Mouse (Mus musculus) right cerebral cortex, postnatal 14 days (tissue): ENCODE data around the gene Ctdspl.
A peak's percentile ranks its signal among the peaks of the same experiment; 100 is the strongest.

Experiments used
- DNase-seq: peaks from one replicate; pipeline ENCODE4 v3.0.0; 2022

The Ctdspl gene

DNA sequence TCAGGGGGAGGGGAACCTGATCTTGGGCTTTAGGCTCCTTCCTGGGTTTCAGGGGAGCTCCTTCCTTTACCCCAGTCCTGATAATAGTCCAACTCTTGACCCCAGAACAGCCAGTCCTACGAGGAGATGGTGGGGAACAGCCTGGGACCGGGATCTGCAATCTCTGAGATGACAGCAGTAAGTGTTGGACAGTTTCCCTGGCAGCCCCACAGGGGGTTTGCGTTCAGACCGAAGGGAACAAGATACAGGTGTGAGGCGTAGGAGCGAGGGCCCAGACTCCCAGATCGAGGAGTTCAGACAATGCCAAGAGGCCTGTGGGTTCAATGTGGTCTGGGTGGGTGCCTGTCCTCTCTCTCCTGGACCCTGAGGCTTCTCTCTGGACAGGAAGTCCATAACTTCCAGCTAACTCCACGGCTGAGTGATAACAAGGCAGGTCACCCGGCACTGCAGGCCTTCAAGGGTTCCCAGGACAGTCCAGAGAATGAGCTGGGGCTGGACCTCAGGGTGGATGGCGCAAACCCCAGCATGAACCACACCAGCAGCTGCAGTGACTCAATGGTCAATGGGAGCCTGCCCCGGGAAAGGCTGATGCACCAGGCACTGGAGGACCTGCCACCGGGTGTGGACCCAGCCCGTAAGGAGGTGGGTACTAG, 144.0 kb downstream of the Ctdspl start:
- no peak for DNase-seq

DNA sequence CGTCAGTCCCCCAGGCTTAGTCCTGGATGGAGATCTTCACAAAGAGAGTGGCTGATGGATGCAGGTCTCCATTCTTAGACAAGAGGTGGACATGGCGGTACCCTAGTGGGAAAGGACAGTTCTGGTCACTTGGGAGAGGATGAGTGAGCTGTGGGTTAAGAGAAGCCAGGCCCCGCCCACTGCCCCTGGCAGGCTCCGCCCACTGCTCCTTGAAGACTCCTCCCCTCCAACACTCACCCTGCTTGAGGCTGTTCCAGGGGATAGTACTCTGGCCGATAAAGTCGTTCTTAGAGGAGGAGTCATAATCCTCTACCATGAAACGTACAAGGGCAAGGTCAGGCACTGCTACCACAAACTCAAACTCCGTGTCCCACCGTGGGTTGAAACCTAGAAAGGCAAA, 145.5 kb downstream of the Ctdspl start:
- no peak for DNase-seq

DNA sequence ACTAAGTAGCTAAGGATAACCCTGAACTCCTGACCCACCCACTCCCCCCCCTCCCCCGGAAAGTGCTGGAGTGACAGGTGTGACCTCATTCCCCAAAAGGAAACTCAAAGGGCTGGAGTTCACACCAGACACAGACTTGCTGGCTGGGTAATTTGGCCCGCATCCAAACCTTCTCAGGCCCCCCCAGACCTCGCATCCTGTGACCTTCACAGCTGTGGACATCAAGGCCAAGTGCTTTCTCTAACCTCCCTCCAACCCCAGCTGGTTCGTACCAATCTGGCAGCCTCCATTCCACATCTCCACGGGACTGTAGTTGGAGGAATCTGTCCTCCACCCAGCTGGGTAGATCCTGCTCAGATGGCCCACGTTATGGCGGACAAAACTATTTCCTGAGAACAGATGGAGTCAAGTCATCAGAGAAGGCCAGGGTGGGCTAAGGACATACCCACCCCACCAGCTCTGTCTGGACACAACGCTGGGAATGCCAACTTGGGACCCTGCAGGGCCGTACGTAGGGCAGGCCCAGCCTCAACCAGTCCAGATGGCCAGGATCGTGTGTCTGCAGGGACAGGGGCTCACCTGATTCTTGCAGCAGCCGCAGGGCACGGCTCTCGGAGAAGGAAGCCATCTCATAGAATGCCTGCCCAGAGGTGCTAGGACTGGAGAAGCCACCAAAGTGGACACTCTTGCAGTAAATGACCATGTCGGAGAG, 147.1 kb downstream of the Ctdspl start:
- DNase-seq: no peak

DNA sequence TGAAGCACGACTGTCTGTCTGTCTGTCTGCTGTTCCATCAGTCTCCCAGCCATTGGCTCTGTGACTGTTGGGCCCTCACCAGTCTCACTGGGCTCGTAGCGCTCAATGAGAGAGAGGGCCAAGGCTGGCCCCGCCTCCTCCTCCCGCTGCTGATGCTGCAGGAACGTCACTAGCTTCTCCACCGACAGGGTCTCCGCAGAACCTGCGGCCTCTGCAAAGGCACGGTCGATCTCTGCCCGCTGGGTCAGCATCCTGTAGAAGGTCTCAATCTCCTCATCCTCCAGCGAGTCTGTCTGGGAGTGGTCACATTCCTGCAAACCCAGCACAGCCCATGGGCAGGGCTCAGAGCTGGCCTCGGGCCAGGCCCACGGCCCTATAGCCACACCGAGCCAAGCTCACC, 149.4 kb downstream of the Ctdspl start:
- DNase-seq: no peak

DNA sequence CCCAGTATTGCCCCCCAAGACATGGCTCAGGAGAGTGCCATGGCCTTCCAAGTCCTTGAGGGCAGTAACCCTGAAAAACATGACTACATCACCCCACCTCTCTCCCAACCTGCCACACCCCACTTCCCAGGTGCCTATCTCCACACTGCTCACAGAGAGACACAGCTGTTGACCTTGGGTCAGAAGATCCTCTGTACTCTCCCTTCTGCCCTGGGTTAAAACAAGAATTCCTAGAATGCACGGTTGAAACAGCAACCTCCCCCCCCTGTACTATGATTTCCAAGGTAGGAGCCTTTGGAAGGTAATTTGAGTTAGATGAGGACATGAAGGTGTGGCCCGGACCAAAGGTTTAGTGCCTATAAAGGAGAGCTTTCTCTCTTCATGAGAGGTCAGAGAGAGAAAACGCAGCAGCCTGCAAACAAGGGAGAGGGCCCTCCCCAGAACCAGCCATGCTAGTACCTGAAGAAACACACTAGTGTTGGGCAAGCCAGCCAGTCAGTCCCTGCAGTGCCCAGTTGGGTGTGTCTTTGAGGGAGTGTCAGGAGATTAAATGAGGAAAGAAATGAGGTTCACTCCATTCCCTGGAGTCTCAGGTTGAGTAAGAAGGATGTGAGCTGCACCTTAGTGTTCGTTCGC, 153.9 kb downstream of the Ctdspl start:
- no peak for DNase-seq

DNA sequence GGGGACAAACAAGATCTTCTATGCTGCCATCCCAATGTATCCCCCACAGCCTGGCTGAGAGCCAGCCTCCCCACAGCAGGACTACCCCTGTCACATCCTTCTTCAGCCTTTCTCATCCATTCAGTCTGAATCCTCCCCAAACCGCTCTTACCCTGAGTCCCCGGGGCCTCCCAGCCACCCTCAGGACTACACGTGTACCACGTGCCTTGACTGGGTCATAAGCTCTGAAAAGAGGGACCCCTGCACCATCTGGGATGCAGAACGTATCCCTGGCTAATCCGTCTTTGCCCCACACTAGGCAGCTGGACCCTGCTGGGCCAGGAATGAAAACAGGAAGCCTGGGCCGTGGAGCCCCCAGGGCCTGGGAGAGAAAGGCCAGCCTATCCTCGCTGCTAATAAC, 155.8 kb downstream of the Ctdspl start:
- no peak for DNase-seq

DNA sequence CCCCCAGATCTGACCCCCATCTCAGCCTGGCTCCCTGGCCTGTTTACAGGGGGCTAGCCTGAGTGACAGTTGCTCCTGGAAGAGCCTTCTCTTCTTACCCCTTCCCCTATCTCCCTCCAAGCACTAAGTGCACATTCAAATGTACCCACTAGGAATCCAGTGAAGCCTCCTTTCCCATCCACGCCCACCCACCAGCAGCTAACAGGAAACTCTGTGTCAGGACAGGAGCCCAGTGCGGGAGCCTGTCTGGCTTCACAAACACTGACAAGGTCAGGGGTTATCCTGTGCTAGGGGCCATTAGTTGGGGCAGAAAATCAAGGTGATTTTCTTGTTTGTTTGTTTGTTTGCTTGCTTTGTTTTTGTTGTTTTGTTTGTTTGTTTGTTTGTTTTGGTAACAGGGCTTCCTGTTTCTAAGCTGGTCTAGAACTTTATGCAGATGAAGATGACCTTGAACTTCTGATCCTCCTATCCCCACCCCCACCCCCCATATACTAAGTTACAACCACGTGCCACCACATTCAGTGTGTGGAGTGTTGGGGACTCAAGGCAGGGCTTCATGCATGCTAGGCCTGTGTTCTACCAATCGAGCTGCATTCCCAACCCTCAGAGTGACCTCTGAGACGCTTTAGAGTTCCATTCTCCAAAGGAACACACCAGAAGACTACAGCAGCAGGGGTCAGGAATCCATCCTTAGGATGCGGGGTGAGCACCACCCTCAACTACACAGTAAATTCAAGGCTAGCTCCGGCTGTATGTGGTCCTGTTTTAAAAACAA, 156.6 kb downstream of the Ctdspl start:
- no peak for DNase-seq

DNA sequence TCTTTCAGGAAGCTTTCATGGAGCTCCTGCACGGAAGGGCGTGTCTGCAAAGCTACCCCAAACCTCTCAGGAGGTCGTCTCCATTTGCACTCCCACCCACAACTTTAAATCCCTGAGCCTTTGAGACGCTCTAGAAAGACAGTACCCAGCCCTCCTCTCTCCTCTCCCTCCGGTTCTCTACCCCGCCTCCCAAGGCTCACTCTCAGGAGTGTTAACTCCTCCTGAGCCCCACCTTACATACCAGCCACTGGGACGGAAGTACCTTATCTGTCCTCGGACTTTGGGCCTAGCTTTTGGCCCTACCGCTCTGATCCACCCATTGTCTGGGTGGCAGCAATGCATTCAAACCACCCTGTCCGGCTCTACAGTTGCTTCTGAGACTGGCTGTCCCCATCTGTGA, 157.7 kb downstream of the Ctdspl start:
- no peak for DNase-seq

DNA sequence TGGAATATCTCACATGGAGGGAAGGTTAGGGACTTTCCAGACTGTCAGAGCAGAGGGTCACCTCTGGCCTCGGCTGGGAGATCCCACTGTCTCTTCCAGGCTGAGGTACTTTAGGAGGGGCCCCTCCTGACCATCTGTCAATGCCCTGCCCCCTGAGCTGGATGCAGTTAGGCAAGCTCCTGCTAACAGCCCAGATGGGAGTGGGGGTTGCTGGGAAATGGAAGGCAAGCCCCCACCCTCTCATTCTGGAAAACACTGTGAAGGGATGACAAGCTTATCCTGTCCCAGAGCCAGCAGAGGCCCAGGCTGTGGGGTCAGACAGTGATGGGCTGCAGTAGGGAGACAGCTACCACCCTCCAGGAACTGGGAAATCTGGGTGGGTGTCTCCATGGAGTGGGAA, 160.2 kb downstream of the Ctdspl start:
- DNase-seq: no peak

DNA sequence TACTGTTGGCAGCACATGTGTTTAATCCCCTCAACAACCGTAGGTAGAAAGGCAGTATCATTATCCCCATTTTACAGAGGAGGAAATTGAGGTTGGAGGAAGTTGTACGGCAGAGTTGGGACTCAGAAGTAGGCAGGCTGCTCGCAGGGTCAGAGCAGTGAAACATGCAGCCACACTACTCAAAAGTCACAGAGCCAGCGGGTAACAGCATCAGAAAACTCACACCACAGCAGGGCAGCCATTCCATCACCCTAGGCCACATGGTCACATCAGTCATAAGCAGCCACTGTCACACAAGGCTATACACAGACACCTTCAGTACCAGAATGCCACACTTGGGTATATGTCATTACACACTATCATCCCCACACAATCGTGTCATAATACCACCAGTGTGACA, 161.1 kb downstream of the Ctdspl start:
- no peak for DNase-seq

DNA sequence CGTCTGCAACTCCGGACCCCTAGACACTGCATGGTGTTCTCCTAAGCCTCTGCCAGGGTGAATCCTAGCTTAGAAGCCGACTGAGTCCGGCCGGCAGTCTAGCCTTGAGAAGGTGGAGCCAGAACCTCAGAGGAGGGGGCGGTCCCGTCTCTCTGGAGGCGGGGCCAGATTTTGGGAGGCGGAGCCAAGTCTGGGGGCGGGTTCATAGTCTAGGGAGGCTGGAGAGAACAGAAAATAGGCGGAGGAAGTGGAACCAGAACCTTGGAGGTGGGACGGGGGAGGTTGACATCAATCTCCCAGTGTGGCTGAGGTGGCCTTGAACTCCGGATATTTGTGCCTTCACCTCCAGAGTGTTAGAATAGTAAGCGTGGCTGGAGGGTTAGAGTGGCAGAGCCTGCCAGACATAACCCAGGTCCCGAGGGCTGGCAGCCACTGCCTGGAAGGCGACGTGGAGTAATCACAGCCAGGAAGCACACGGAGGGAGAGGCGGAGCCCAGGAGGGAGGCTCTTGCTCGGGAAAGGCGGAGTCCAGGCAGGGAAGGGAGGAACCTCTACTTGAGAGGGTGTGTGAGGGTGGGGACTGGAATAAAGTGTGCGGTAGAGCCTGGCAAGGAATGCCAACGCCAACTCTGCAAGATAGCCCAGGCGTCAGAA, 162.0 kb downstream of the Ctdspl start:
- DNase-seq: peak; percentile 74

DNA sequence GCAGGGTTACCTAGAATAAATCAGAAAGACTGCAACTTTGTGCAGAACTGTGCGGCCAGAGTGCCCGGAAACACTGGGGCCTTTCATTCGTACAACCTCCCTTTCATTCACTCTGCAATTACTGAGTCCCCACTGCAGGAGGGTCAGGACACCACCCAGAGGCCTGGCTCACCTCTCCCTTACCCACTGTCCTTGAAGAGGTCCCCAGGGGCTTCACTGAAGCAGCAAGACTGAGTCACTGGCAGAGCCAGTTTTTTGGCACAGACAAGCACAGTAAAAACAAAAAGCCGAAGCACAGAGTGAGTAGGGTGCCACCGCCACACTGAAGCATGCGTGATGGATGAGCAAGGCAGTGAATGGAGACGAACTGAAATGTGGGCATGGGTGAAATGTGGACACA, 163.2 kb downstream of the Ctdspl start:
- DNase-seq: no peak

DNA sequence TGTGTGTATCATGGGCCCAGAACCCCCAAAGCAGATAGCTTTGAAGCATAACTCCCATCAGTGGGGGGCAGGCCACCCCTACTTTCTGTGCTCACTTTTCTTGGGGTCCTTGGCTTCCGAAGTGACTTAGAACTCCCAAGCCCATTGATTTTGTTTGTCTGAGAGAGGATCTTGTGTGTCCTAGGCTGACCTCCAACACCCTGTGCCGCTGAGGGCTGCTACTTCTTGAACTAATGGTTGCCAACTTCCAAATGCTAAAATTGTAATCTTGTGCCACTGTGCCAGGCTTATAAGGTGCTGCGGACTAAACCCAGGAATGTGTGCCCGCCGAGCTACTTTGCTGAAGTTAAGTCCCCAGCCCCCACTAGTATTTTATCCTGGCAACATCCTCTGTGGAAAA, 164.2 kb downstream of the Ctdspl start:
- DNase-seq: no peak

DNA sequence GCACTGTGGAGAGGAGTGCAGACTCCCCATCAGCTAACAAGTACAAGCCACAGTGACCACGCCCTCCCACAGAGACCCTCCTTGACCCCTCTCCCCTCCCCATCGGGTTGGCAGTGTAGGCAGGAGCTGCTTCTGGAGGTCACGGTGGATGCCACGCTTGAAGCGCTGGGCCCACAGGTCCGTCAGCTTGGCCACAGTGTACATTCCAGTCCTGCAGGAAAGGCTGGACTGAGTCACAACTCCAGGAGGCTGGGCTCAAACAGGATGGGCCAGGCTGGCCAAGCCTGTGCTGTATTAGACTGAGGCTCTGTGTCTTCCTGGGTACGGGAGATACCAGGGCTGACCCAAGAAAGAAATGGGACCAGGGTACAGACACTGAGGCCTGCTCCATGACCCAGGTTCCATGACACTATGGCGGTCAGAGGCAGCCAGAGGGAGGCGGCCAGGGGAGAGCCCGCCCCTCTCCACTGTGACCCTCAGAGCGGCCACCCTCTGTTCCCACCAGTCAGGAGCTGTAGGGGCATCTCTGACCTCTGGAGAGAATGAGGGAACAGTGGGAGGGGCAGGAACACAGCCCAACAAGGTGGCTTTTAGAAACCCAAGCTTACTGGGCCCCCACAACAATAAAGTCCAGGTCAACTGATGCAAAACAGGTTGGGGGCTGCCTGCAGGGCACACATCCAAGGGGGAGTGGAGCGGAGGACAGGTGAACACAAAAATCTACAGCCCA, 165.5 kb downstream of the Ctdspl start:
- no peak for DNase-seq

DNA sequence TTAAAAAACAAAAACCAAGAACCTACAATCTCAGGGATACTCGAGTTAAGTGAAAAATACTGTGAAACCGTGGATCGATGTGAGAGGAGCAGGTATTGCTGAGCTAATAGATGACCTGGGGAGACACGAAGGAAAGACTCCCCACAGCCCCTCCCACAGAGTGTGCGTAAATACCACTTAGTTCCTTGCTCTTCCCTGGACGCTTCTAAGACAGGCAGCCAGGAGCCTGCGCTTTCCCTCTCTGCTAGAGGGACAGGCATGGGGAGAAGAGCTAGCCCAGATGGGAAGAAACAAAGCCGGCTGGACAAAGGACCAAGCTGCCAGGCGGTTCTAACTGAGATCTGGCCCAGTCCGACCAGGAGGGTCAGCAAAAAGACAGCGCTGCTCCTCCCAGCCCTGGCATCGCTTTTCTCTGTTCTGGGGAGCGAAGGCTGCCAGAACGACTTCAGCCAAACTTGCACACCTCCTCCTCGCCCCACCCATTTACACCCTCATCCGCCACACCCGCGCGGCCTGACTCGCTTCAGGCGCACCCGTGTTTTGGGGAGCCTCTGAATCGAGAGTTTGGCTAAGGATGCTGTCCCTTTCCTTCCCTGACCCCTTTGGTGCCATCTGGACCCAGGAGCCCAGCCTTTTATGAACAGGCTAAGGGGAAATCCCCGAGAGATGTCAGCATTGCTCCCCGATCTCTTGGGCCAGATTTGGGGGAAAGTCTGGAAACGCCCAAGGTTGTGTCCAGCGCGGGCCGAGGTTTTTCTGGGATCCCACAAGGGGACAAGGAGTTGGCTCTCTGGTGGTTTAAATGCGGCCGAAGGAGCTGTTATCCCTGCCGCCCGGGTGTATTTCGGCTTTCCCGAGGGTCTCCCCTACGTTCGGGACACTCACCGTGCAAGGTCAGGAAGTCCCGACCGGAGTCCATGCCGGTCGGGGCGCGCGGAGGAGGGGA, 166.5 kb downstream of the Ctdspl start:
- DNase-seq: peak; percentile 37
